Mouse (Mus musculus) brain, embryonic 14.5 days (tissue): ENCODE results near the gene Polr3c.

Source experiments
- CTCF ChIP-seq: fragments of 200-500 bp; IDR thresholded peaks from 2 replicates; pipeline ENCODE4 v1.5.1; 2012; ENCODE audit warnings: inconsistent platforms, mild to moderate bottlenecking, moderate library complexity, borderline replicate concordance; ENCODE audit not compliant: insufficient read depth, insufficient read length; ENCODE audit errors: extremely low read depth
- POLR2A ChIP-seq: fragments of 200-500 bp; IDR thresholded peaks from 2 replicates; pipeline ENCODE4 v1.6.1; 2012; ENCODE audit warnings: mild to moderate bottlenecking, inconsistent platforms, borderline replicate concordance; ENCODE audit not compliant: poor library complexity, insufficient read depth, insufficient read length, severe bottlenecking; ENCODE audit errors: extremely low read depth

- TF ChIP-seq CTCF (no peak), POLR2A (no peak)
Measured at GRCm38 (mm10) chr3:96688854-96689253, 38.6 kb downstream of the Polr3c start.
